Mouse (Mus musculus) T-cell, adult 66 days (primary cell): ENCODE data around the gene Ugt1a1. TPM values are rescaled to one million over a fixed set of nuclear protein-coding genes. Genes with fewer than 3 reads are reported as not detected.

Experiments used
- total RNA-seq, 2 experiments: library from RNA; stranded (reverse); gene quantifications; 3 replicates in 1 of 2; 4 replicates in 1 of 2; pipeline ENCODE4 v1.2.4; 2023

Ugt1a1 gene
- not detected for total RNA-seq

DNA sequence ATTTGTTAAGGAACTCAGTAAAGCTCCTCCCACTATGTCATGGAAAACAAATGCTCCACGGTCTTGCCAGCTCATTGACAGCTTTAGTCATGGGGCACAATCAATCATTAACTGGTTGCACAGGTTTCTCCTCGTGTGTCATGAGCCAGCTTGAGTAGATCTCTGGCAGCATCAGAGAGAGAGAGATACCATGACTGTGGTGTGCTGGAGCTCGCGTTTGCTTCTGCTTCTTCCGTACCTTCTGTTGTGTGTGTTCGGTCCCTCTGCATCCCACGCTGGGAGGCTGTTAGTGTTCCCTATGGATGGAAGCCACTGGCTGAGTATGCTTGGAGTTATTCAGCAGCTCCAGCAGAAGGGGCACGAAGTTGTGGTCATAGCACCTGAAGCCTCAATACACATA lies at the start of gene Ugt1a1:
Gene Ugt1a1, plus strand, starts transcription at position 148 of the 400 bp plus-strand sequence.

DNA sequence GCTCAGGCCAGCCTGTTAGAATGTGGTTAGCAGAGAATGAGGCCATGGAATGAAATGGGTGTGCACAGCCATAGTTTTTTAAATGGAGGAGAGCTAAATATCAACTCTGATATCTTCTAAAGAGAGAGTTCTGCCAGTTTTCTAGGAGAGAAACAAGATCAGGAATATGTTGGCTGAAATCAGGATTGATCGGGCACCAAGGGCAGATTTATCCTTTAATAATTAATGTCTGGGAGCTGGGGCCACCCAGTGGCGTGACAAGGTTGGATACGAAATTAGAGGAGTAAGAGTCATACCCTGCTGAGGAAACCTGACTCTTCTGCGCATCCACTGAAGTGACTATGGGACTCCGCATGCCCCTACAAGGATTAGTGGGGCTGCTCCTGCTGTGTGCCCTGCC lies 46.0 kb upstream of the Ugt1a1 start, which contains the start of gene Ugt1a5:
Gene Ugt1a5, plus strand, starts transcription at position 302 of the 400 bp plus-strand sequence.

DNA sequence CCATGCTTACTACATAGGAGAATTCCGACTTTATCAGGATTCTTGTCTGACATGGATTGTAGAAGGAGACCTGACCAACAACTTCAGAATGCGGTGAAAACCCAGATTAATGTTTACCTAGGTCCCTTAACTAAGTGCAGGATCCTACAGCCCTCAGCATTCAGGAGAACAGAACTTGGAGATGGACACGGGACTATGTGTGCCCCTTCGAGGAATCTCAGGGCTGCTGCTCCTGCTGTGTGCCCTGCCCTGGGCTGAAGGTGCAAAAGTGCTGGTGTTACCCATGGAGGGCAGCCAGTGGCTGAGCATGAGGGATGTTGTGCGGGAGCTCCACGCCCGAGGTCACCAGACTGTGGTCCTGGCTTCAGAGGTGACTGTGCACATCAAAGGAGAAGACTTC lies 11.3 kb upstream of the Ugt1a1 start, which contains the start of gene Ugt1a2:
Gene Ugt1a2, plus strand, starts transcription at position 146 of the 400 bp plus-strand sequence.

DNA sequence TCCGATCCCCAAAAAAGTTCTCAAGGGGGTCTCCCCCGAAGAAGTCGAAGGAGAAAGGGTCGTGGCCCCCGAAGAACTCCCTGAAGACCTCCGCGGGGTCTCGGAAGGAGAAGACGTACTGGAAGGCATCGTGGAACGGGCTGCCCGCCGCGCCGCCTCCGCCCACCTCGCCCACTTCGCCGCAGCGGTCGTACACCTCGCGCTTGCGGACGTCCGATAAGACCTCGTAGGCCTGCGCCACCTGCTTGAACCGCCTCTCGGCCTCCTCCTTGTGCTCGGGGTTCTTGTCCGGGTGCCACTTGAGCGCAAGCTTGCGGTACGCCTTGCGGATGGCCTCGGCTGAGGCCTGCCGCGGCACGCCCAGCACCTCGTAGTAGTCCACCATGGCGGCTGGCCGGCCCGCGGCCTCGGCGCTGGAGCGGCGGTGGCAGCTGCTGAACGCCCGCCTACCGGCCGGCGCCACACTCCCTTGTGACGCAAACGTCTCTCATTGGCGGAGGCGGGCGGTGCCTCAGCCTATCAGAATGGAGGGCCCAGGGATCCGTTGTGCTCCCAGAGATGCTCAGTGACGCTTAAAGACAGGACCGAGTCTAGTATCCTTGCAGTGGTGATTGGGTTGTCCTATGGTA lies 6.4 kb upstream of the Ugt1a1 start, which contains the start of gene Dnajb3:
Gene Dnajb3, minus strand, starts transcription at position 489 of the 629 bp plus-strand sequence.

DNA sequence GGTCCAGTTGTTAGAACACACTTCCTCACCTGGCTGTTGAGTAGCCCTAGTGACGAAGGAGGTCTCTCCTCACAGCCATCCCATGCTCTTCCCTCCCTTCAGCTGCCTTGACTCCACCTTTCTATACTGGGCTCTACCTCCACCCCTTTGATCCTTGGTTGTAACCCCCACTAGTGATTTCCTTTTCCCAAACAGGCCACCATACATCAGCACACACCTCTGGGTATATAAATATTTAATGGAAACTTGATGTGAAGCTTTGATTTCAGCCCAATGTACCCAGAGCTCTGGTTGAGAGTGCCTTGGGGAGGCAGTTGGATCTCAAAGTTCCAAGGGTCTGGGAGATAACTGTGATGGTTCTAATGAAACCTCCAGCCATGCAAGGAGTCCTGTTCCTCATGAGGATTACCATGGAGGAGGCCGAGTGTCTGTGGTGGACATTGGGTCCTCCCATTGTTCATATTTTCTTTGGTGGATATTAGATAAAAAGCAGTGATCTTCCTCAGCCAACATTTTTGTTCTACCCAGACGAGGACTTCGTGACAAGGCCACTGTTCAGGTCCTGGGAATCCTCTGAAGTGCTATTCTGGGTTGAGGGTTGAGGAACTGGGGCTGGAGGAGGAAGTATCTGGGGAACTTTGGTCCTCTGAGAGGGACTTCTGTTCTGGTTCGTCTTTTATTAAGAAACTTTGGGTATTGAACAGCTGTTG lies 15.1 kb downstream of the Ugt1a1 start, which contains the start of gene Mroh2a:
Gene Mroh2a, plus strand, starts transcription at position 317 of the 710 bp plus-strand sequence.

Other genes starting within 250 kb of the Ugt1a1 start
- gene Usp40, start 203.4 kb upstream of the Ugt1a1 start, total RNA-seq: 10 to 100 TPM; 21.5 to 21.7 TPM
- not detected for gene Ugt1a10, start 156.6 kb upstream of the Ugt1a1 start, total RNA-seq
- not detected for gene Ugt1a9, start 141.2 kb upstream of the Ugt1a1 start, total RNA-seq
- gene Ugt1a8, start 124.1 kb upstream of the Ugt1a1 start, total RNA-seq: not detected
- gene Ugt1a7c, start 116.9 kb upstream of the Ugt1a1 start, total RNA-seq: under 1 TPM; 0.33 to 0.52 TPM
- not detected for gene Ugt1a6b, start 108.7 kb upstream of the Ugt1a1 start, total RNA-seq
- gene Ugt1a6a, start 77.2 kb upstream of the Ugt1a1 start, total RNA-seq: not detected
- not detected for gene Ugt1a5, start 45.9 kb upstream of the Ugt1a1 start, total RNA-seq
- not detected for gene Ugt1a2, start 11.4 kb upstream of the Ugt1a1 start, total RNA-seq
- gene Dnajb3, start 6.2 kb upstream of the Ugt1a1 start, total RNA-seq: 1 to 10 TPM in 1 of 2 experiments, not detected in 1; 1.1 TPM
- under 1 TPM in 1 of 2 experiments, not detected in 1; 0.12 TPM for gene Mroh2a, start 15.0 kb downstream of the Ugt1a1 start, total RNA-seq
- gene Hjurp, start 65.7 kb downstream of the Ugt1a1 start, total RNA-seq: 100 to 1,000 TPM; 175 to 196 TPM
- gene Trpm8, start 65.7 kb downstream of the Ugt1a1 start, total RNA-seq: not detected
- gene Spp2, start 195.0 kb downstream of the Ugt1a1 start, total RNA-seq: not detected